Mouse (Mus musculus): ENCODE measurements around the gene Prkce. TPM values are rescaled to one million over a fixed set of nuclear protein-coding genes. Genes with fewer than 3 reads are reported as not detected.

Gene Prkce
- polyA plus RNA-seq, 1 experiment from 2014 or later: 6.2 TPM

- peak overlapping the region; percentile 12; the same call in 1 of the 2 replicates for H3K4me2 ChIP-seq
- H3K36me3 ChIP-seq: no peaks in the 10 kb centered on the region
These were observed 212.0 kb downstream of the Prkce start for GRCm38 (mm10) chr17:86379405-86380137.

GRCm38 (mm10) chr17:86381464-86381863 lies 213.9 kb downstream of the Prkce start:
- H3K4me1 ChIP-seq: peaks cover 56% of the 10 kb centered on the region

More at GRCm38 (mm10) chr17:86379405-86380137, 212.0 kb downstream of the Prkce start:
- peaks cover 53% of the 10 kb centered on the region for H3K4me1 ChIP-seq
- WGBS: 28% methylated on average over 17 of the region's 17 CpGs
- no peak overlapping the region for H3K27ac ChIP-seq (replicated peaks)
- no peak overlapping the region for H3K4me3 ChIP-seq
- peak overlapping the region; percentile 26; the same call in 1 of the 2 replicates for H3K9ac ChIP-seq
- no peak for ATAC-seq (ENCODE audit: extremely low read depth, insufficient number of reproducible peaks, low FRiP score, low TSS enrichment)
- H3K27me3 ChIP-seq (replicated peaks): no peaks in the 10 kb centered on the region
- no peaks in the 10 kb centered on the region for H3K9me3 ChIP-seq

GRCm38 (mm10) chr17:86382885-86383284 lies 215.3 kb downstream of the Prkce start:
- no peak overlapping the region for H3K27ac ChIP-seq (replicated peaks)
- H3K36me3 ChIP-seq: no peaks in the 10 kb centered on the region
- peaks cover 53% of the 10 kb centered on the region for H3K4me1 ChIP-seq
- no peaks in the 10 kb centered on the region for H3K27me3 ChIP-seq (replicated peaks)
- H3K4me2 ChIP-seq: no peak overlapping the region
- 41% methylated on average over 2 of the region's 2 CpGs for WGBS
- H3K4me3 ChIP-seq: no peak overlapping the region
- no peak for ATAC-seq (ENCODE audit: extremely low read depth, insufficient number of reproducible peaks, low FRiP score, low TSS enrichment)
- H3K9me3 ChIP-seq: no peaks in the 10 kb centered on the region
- no peak overlapping the region for H3K9ac ChIP-seq

More at GRCm38 (mm10) chr17:86381464-86381863, 213.9 kb downstream of the Prkce start:
- Histone ChIP-seq H3K4me2 (no peak overlapping the region), H3K27me3 (replicated peaks) (no peaks in the 10 kb centered on the region), H3K27ac (replicated peaks) (no peak overlapping the region), H3K36me3 (no peaks in the 10 kb centered on the region), H3K4me3 (no peak overlapping the region), H3K9ac (no peak overlapping the region), H3K9me3 (no peaks in the 10 kb centered on the region)
- ATAC-seq (ENCODE audit: extremely low read depth, insufficient number of reproducible peaks, low FRiP score, low TSS enrichment): no peak
- WGBS: 89% methylated on average over 9 of the region's 9 CpGs

GRCm38 (mm10) chr17:86383699-86384572 lies 216.4 kb downstream of the Prkce start:
- Histone ChIP-seq H3K4me3 (no peak overlapping the region), H3K4me1 (peaks cover 48% of the 10 kb centered on the region), H3K9ac (no peak overlapping the region), H3K9me3 (no peaks in the 10 kb centered on the region), H3K27ac (replicated peaks) (no peak overlapping the region), H3K4me2 (no peak overlapping the region), H3K36me3 (no peaks in the 10 kb centered on the region), H3K27me3 (replicated peaks) (no peaks in the 10 kb centered on the region)
- WGBS: 66% methylated on average over 18 of the region's 18 CpGs
- no peak for ATAC-seq (ENCODE audit: extremely low read depth, insufficient number of reproducible peaks, low FRiP score, low TSS enrichment)

GRCm38 (mm10) chr17:86392475-86392874 lies 224.9 kb downstream of the Prkce start:
- Histone ChIP-seq H3K4me1 (peaks cover 20% of the 10 kb centered on the region), H3K9ac (no peak overlapping the region), H3K27me3 (replicated peaks) (no peaks in the 10 kb centered on the region), H3K9me3 (no peaks in the 10 kb centered on the region), H3K27ac (replicated peaks) (no peak overlapping the region), H3K4me3 (no peak overlapping the region), H3K4me2 (no peak overlapping the region), H3K36me3 (no peaks in the 10 kb centered on the region)
- no peak for ATAC-seq (ENCODE audit: extremely low read depth, insufficient number of reproducible peaks, low FRiP score, low TSS enrichment)
- 69% methylated on average over 5 of the region's 5 CpGs for WGBS

- Histone ChIP-seq H3K4me3 (no peak overlapping the region), H3K9me3 (no peaks in the 10 kb centered on the region), H3K4me2 (no peak overlapping the region), H3K9ac (no peak overlapping the region), H3K27me3 (replicated peaks) (no peaks in the 10 kb centered on the region), H3K36me3 (no peaks in the 10 kb centered on the region), H3K27ac (replicated peaks) (no peak overlapping the region), H3K4me1 (peaks cover 27% of the 10 kb centered on the region)
- ATAC-seq (ENCODE audit: extremely low read depth, insufficient number of reproducible peaks, low FRiP score, low TSS enrichment): no peak
- 94% methylated on average over 10 of the region's 10 CpGs for WGBS
These were observed 225.6 kb downstream of the Prkce start for GRCm38 (mm10) chr17:86393191-86393590.

GRCm38 (mm10) chr17:86397097-86397496 lies 229.5 kb downstream of the Prkce start:
- H3K36me3 ChIP-seq: no peaks in the 10 kb centered on the region
- no peak overlapping the region for H3K4me2 ChIP-seq
- no peak for ATAC-seq (ENCODE audit: extremely low read depth, insufficient number of reproducible peaks, low FRiP score, low TSS enrichment)
- H3K9ac ChIP-seq: no peak overlapping the region
- 0 out of 2 replicates have a peak overlapping the region, but pooled peaks have one; percentile 67 for H3K27ac ChIP-seq (replicated peaks)
- no peaks in the 10 kb centered on the region for H3K9me3 ChIP-seq
- no peaks in the 10 kb centered on the region for H3K27me3 ChIP-seq (replicated peaks)
- H3K4me3 ChIP-seq: no peak overlapping the region
- H3K4me1 ChIP-seq: peaks cover 49% of the 10 kb centered on the region

GRCm38 (mm10) chr17:86397647-86398046 lies 230.1 kb downstream of the Prkce start:
- Histone ChIP-seq H3K27me3 (replicated peaks) (no peaks in the 10 kb centered on the region), H3K4me1 (peaks cover 49% of the 10 kb centered on the region), H3K36me3 (no peaks in the 10 kb centered on the region), H3K9ac (no peak overlapping the region), H3K4me2 (no peak overlapping the region), H3K27ac (replicated peaks) (peak overlapping the region; percentile 67; the same call in 1 of the 2 replicates), H3K9me3 (no peaks in the 10 kb centered on the region), H3K4me3 (no peak overlapping the region)
- no peak for ATAC-seq (ENCODE audit: extremely low read depth, insufficient number of reproducible peaks, low FRiP score, low TSS enrichment)
- WGBS: 39% methylated on average over 5 of the region's 5 CpGs

- Histone ChIP-seq H3K9me3 (no peaks in the 10 kb centered on the region), H3K27ac (replicated peaks) (peak overlapping the region; percentile 67)
These were observed 230.6 kb downstream of the Prkce start for GRCm38 (mm10) chr17:86398226-86398625.

GRCm38 (mm10) chr17:86400032-86400431 lies 232.4 kb downstream of the Prkce start:
- 34% methylated on average over 4 of the region's 4 CpGs for WGBS

More at GRCm38 (mm10) chr17:86398226-86398625, 230.6 kb downstream of the Prkce start:
- ATAC-seq (ENCODE audit: extremely low read depth, insufficient number of reproducible peaks, low FRiP score, low TSS enrichment): no peak
- no peaks in the 10 kb centered on the region for H3K36me3 ChIP-seq
- no peak overlapping the region for H3K9ac ChIP-seq
- WGBS: 62% methylated on average over 1 of the region's 1 CpGs
- no peak overlapping the region for H3K4me3 ChIP-seq
- no peaks in the 10 kb centered on the region for H3K27me3 ChIP-seq (replicated peaks)
- peaks cover 49% of the 10 kb centered on the region for H3K4me1 ChIP-seq
- H3K4me2 ChIP-seq: no peak overlapping the region

GRCm38 (mm10) chr17:86404795-86405501 lies 237.4 kb downstream of the Prkce start:
- Histone ChIP-seq H3K27me3 (replicated peaks) (no peaks in the 10 kb centered on the region), H3K36me3 (no peaks in the 10 kb centered on the region), H3K9me3 (no peaks in the 10 kb centered on the region), H3K4me2 (no peak overlapping the region), H3K4me1 (peaks cover 45% of the 10 kb centered on the region), H3K9ac (no peak overlapping the region), H3K27ac (replicated peaks) (peak overlapping the region; percentile 62), H3K4me3 (no peak overlapping the region)
- 78% methylated on average over 11 of the region's 11 CpGs for whole genome bisulfite sequencing
- no peak for ATAC-seq (ENCODE audit: extremely low read depth, insufficient number of reproducible peaks, low FRiP score, low TSS enrichment)

More at GRCm38 (mm10) chr17:86400032-86400431, 232.4 kb downstream of the Prkce start:
- Histone ChIP-seq H3K9ac (no peak overlapping the region), H3K4me1 (peaks cover 54% of the 10 kb centered on the region), H3K27me3 (replicated peaks) (no peaks in the 10 kb centered on the region), H3K36me3 (no peaks in the 10 kb centered on the region), H3K27ac (replicated peaks) (peak overlapping the region; percentile 82), H3K4me2 (no peak overlapping the region), H3K4me3 (no peak overlapping the region), H3K9me3 (no peaks in the 10 kb centered on the region)
- ATAC-seq (ENCODE audit: extremely low read depth, insufficient number of reproducible peaks, low FRiP score, low TSS enrichment): 0 out of 2 replicates have a peak, but pooled peaks have one; percentile 39

Measured in heart, embryonic 13.5 days (tissue).